Mouse (Mus musculus) liver, embryonic 13.5 days (tissue): ENCODE results near the gene Fpgs. TPM values are rescaled to one million over a fixed set of nuclear protein-coding genes. Genes with fewer than 3 reads are reported as not detected.
A peak's percentile ranks its signal among the peaks of the same experiment; 100 is the strongest.

ENCODE experiments used
- ATAC-seq: fragments of 200-750 bp; cut with Nextera tagmentation; 2 replicates; pipeline ENCODE4 v1.8.0; 2017; ENCODE audit warnings: low read depth, mild to moderate bottlenecking, moderate number of reproducible peaks, moderate library complexity
- DNase-seq: peaks from one replicate; pipeline ENCODE4 v3.0.0; 2022
- H3K27ac ChIP-seq: fragments of 300-500 bp; sonication (generic); 2 replicates; pipeline ENCODE4 v1.5.1; 2015; ENCODE audit warnings: moderate library complexity, mild to moderate bottlenecking, inconsistent platforms
- H3K27me3 ChIP-seq: fragments of 300-500 bp; sonication (generic); 2 replicates; pipeline ENCODE4 v1.6.1; 2015; ENCODE audit warnings: mild to moderate bottlenecking, inconsistent platforms
- H3K36me3 ChIP-seq: fragments of 300-500 bp; sonication (generic); 2 replicates; pipeline ENCODE4 v1.6.1; 2015; ENCODE audit warnings: mild to moderate bottlenecking, inconsistent platforms
- H3K4me1 ChIP-seq: fragments of 300-500 bp; sonication (generic); replicated peaks from 2 replicates; pipeline ENCODE4 v1.6.1; 2015; ENCODE audit warnings: inconsistent platforms
- H3K4me2 ChIP-seq: fragments of 300-500 bp; sonication (generic); 2 replicates; pipeline ENCODE4 v1.6.1; 2015; ENCODE audit warnings: inconsistent platforms, mild to moderate bottlenecking, moderate library complexity
- H3K4me3 ChIP-seq: fragments of 300-500 bp; sonication (generic); replicated peaks from 2 replicates; pipeline ENCODE4 v1.5.1; 2015; ENCODE audit warnings: mild to moderate bottlenecking, inconsistent platforms
- H3K9ac ChIP-seq: fragments of 300-500 bp; sonication (generic); 2 replicates; pipeline ENCODE4 v1.6.1; 2015; ENCODE audit warnings: mild to moderate bottlenecking, inconsistent platforms
- H3K9me3 ChIP-seq: fragments of 300-500 bp; sonication (generic); replicated peaks from 2 replicates; pipeline ENCODE4 v1.6.1; 2016; ENCODE audit warnings: inconsistent platforms
- WGBS: fragments of 180-500 bp; shearing (Covaris S2); methylation state at CpG from one replicate; pipeline ENCODE4 v1.1.7; 2015; ENCODE audit not compliant: insufficient replicate concordance; 5-methylcytosine and 5-hydroxymethylcytosine counted together
- polyA plus RNA-seq: library from polyadenylated mRNA; unstranded; fragments of >200 nt; fragmentation: Nextera tagmentation; extraction: Ambion mirVana; gene quantifications from 2 replicates; pipeline ENCODE4 v1.2.1, GENCODE M21; 2015

Fpgs gene
- polyA plus RNA-seq, 1 experiment from 2014 or later = 31.1 TPM

- Histone ChIP-seq H3K9ac (no peak overlapping the region), H3K4me3 (no peak overlapping the region), H3K4me1 (peaks cover 45% of the 10 kb centered on the region), H3K27me3 (no peaks in the 10 kb centered on the region), H3K27ac (no peak overlapping the region), H3K9me3 (no peaks in the 10 kb centered on the region), H3K4me2 (no peak overlapping the region), H3K36me3 (peaks cover 16% of the 10 kb centered on the region)
- WGBS = 84% methylated on average over 7 of the region's 7 CpGs
- no peak for DNase-seq
- no peak for ATAC-seq
Measured at GRCm38 (mm10) chr2:32668176-32668575, 35.8 kb downstream of the Fpgs start.

GRCm38 (mm10) chr2:32667775-32668174, 36.2 kb downstream of the Fpgs start:
- ATAC-seq = no peak
- 60% methylated on average over 11 of the region's 11 CpGs for whole genome bisulfite sequencing
- Histone ChIP-seq H3K36me3 (peaks cover 14% of the 10 kb centered on the region; the same call in 1 of the 2 replicates), H3K4me1 (peaks cover 41% of the 10 kb centered on the region), H3K4me2 (no peak overlapping the region), H3K9me3 (no peaks in the 10 kb centered on the region), H3K27me3 (no peaks in the 10 kb centered on the region), H3K27ac (no peak overlapping the region), H3K4me3 (no peak overlapping the region), H3K9ac (no peak overlapping the region)
- DNase-seq = no peak

GRCm38 (mm10) chr2:32665853-32666252, 38.1 kb downstream of the Fpgs start:
- H3K9ac ChIP-seq = no peak overlapping the region
- H3K27me3 ChIP-seq = no peaks in the 10 kb centered on the region
- no peak overlapping the region for H3K4me2 ChIP-seq
- peaks cover 51% of the 10 kb centered on the region for H3K4me1 ChIP-seq
- ATAC-seq (no peak), DNase-seq (no peak)
- H3K36me3 ChIP-seq = no peaks in the 10 kb centered on the region
- no peak overlapping the region for H3K4me3 ChIP-seq
- H3K9me3 ChIP-seq = no peaks in the 10 kb centered on the region
- WGBS = 56% methylated on average over 6 of the region's 6 CpGs
- H3K27ac ChIP-seq = no peak overlapping the region

GRCm38 (mm10) chr2:32665345-32665744, 38.6 kb downstream of the Fpgs start:
- no peak overlapping the region for H3K9ac ChIP-seq
- no peak overlapping the region for H3K4me3 ChIP-seq
- H3K27me3 ChIP-seq = no peaks in the 10 kb centered on the region
- H3K27ac ChIP-seq = no peak overlapping the region
- WGBS = 74% methylated on average over 8 of the region's 8 CpGs
- ATAC-seq = no peak
- H3K4me1 ChIP-seq = peaks cover 54% of the 10 kb centered on the region
- no peak for DNase-seq
- H3K4me2 ChIP-seq = no peak overlapping the region
- no peaks in the 10 kb centered on the region for H3K9me3 ChIP-seq
- no peaks in the 10 kb centered on the region for H3K36me3 ChIP-seq

GRCm38 (mm10) chr2:32662291-32662690, 41.7 kb downstream of the Fpgs start:
- no peaks in the 10 kb centered on the region for H3K27me3 ChIP-seq
- H3K4me3 ChIP-seq = no peak overlapping the region
- H3K4me1 ChIP-seq = peaks cover 70% of the 10 kb centered on the region
- WGBS = 67% methylated on average over 5 of the region's 5 CpGs
- H3K4me2 ChIP-seq = no peak overlapping the region
- ATAC-seq = no peak
- DNase-seq = no peak
- H3K9me3 ChIP-seq = no peaks in the 10 kb centered on the region
- peak overlapping the region; percentile 54; the same call in 1 of the 2 replicates for H3K27ac ChIP-seq
- H3K36me3 ChIP-seq = no peaks in the 10 kb centered on the region; the same call in 1 of the 2 replicates
- no peak overlapping the region for H3K9ac ChIP-seq

GRCm38 (mm10) chr2:32661509-32662107, 42.3 kb downstream of the Fpgs start:
- Histone ChIP-seq H3K27ac (peak overlapping the region; percentile 54), H3K4me2 (no peak overlapping the region), H3K9me3 (no peaks in the 10 kb centered on the region), H3K4me3 (no peak overlapping the region), H3K9ac (no peak overlapping the region), H3K27me3 (no peaks in the 10 kb centered on the region), H3K4me1 (peaks cover 70% of the 10 kb centered on the region), H3K36me3 (no peaks in the 10 kb centered on the region; the same call in 1 of the 2 replicates)
- no peak for DNase-seq
- ATAC-seq = peak; percentile 57
- 39% methylated on average over 7 of the region's 7 CpGs for WGBS

- Histone ChIP-seq H3K27me3 (no peaks in the 10 kb centered on the region), H3K27ac (peak overlapping the region; percentile 81), H3K9me3 (no peaks in the 10 kb centered on the region), H3K4me2 (peak overlapping the region; percentile 25; the same call in 1 of the 2 replicates), H3K9ac (peak overlapping the region; percentile 24; the same call in 1 of the 2 replicates), H3K4me3 (no peak overlapping the region), H3K36me3 (no peaks in the 10 kb centered on the region; the same call in 1 of the 2 replicates), H3K4me1 (peaks cover 77% of the 10 kb centered on the region)
- WGBS = 16% methylated on average over 2 of the region's 2 CpGs
- DNase-seq (no peak), ATAC-seq (peak; percentile 65)
Measured at GRCm38 (mm10) chr2:32658873-32659272, 45.1 kb downstream of the Fpgs start.

GRCm38 (mm10) chr2:32655826-32656225, 48.1 kb downstream of the Fpgs start:
- Histone ChIP-seq H3K4me3 (no peak overlapping the region), H3K4me2 (no peak overlapping the region), H3K9me3 (no peaks in the 10 kb centered on the region), H3K4me1 (peaks cover 73% of the 10 kb centered on the region), H3K36me3 (no peaks in the 10 kb centered on the region; the same call in 1 of the 2 replicates), H3K27me3 (no peaks in the 10 kb centered on the region), H3K27ac (peak overlapping the region; percentile 41), H3K9ac (no peak overlapping the region)
- 62% methylated on average over 12 of the region's 12 CpGs for WGBS
- DNase-seq (no peak), ATAC-seq (peak; percentile 16; the same call in 1 of the 2 replicates)

- Histone ChIP-seq H3K4me1 (peaks cover 68% of the 10 kb centered on the region), H3K4me3 (no peak overlapping the region), H3K4me2 (no peak overlapping the region), H3K9me3 (no peaks in the 10 kb centered on the region), H3K27ac (peak overlapping the region; percentile 41), H3K9ac (no peak overlapping the region), H3K27me3 (no peaks in the 10 kb centered on the region), H3K36me3 (no peaks in the 10 kb centered on the region; the same call in 1 of the 2 replicates)
- no peak for DNase-seq
- no peak for ATAC-seq
- WGBS = 62% methylated on average over 3 of the region's 3 CpGs
Measured at GRCm38 (mm10) chr2:32655394-32655744, 48.6 kb downstream of the Fpgs start.

- no peak for DNase-seq
- Histone ChIP-seq H3K9ac (0 out of 2 replicates have a peak overlapping the region, but pooled peaks have one; percentile 0), H3K4me1 (peaks cover 63% of the 10 kb centered on the region), H3K4me3 (no peak overlapping the region), H3K36me3 (no peaks in the 10 kb centered on the region; the same call in 1 of the 2 replicates), H3K9me3 (no peaks in the 10 kb centered on the region), H3K27ac (peak overlapping the region; percentile 41), H3K27me3 (no peaks in the 10 kb centered on the region), H3K4me2 (no peak overlapping the region)
- no peak for ATAC-seq
- 43% methylated on average over 14 of the region's 14 CpGs for WGBS
Measured at GRCm38 (mm10) chr2:32654743-32655393, 49.1 kb downstream of the Fpgs start.

GRCm38 (mm10) chr2:32653764-32654163, 50.2 kb downstream of the Fpgs start:
- WGBS = 63% methylated on average over 7 of the region's 7 CpGs
- H3K36me3 ChIP-seq = no peaks in the 10 kb centered on the region; the same call in 1 of the 2 replicates
- peak overlapping the region; percentile 23; the same call in 1 of the 2 replicates for H3K27ac ChIP-seq
- H3K9ac ChIP-seq = no peak overlapping the region
- H3K4me1 ChIP-seq = peaks cover 55% of the 10 kb centered on the region
- no peak overlapping the region for H3K4me2 ChIP-seq
- H3K4me3 ChIP-seq = no peak overlapping the region
- H3K9me3 ChIP-seq = no peaks in the 10 kb centered on the region
- no peak for DNase-seq
- no peak for ATAC-seq
- H3K27me3 ChIP-seq = no peaks in the 10 kb centered on the region
